Mouse (Mus musculus): Measurements from ENCODE around the gene Tmem161a.
"Not testable (repeated sequence)": the region's sequence is repeated elsewhere in the genome, so short reads cannot be mapped to it uniquely, and the experiment has no call there.

Tmem161a gene

DNA sequence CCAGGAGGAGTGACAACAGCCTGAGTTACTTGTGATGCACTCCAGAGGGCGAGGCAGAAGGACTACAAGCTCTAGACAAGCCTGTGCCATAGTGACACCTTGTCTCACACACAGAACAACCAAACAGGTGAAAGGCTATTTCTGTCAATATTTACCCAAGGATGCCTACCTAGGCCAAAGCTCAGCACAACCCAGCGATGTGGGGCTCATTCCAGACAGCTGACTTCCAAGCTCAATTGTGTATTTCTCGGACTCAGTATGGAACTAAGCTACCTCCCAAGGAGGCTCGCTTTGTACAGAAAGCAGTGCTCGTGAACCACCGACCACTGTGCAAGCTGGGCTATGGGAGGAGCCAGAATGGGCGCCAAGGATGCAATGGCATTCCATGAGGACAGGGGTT lies 25.4 kb downstream of the Tmem161a start:
- in situ Hi-C loops (cut with MboI; ENCODE audit: low pct_unique_long_range_greater_than_20kb in 1 of 2, low sequenced_read_pairs in 2 of 2, unreplicated experiment in 1 of 2), result no loop called here

DNA sequence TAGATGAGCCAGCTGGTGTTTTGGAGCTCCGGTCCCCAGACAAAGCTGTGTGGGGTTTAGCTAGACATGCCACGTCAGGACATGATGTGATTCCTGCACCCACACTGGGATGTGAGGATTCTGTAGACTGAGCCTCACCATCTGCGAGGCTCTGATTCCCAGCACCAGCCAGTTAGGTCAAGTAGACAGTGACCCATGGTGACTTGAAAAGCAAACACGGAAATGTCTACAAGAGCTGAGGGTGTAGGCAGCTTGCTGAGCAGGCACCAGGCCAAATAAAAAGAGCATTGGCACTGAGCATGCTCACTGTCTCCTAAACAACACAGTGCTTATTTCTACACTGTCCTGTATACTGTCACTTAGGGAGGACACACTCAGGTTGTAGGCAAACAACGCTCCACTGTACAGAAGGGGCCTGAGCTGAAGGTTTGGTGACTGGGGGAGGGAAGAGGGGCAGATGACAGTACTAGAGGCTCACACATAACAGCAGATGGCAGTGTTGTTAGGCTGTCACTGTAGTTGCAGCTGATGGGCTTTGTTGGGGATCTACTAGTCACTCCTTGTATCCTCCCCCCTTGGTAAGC lies 28.0 kb downstream of the Tmem161a start:
- in situ Hi-C loops (cut with MboI; ENCODE audit: low pct_unique_long_range_greater_than_20kb in 1 of 2, low sequenced_read_pairs in 2 of 2, unreplicated experiment in 1 of 2), result no loop called here

DNA sequence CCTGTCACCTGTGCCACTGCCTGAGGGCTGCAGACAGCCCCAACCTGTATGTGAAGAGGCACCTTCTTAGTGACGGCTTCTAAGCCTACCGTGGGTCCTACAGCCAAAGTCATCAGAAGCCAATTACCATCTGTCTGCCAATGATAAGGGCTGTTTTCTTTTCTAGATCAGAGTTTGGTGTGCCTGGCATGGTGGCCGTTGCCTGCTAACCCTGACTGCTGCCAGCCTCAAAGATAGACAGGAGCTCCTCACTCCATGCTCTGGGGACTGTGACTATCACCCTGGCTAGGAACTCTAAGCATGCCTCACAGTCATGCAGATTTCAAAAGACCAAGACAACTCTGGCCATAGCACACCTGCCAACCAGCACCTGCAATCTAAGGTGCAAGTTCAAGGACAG lies 29.3 kb downstream of the Tmem161a start:
- in situ Hi-C loops (cut with MboI; ENCODE audit: low pct_unique_long_range_greater_than_20kb in 1 of 2, low sequenced_read_pairs in 2 of 2, unreplicated experiment in 1 of 2), result no loop called here

DNA sequence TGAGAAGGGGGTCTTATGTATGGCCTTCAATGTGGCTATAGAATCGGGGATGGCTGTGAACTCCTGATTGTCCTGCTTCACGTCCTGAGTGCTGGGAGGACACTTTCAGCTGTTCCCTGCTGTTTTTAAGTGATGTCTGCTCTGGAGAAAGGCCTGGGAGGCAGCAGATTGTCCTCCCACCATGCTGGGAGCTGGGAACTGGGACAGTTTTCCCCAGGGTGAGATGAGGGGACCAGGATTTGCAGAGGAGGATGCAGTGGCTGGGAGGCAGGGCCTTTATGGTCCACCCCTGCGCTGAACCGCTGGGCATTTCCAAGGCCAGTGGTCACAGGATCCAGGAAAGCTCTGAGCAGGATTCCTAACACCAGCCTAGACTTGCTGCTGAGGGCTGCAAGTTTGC lies 30.9 kb downstream of the Tmem161a start:
- in situ Hi-C loops (cut with MboI; ENCODE audit: low pct_unique_long_range_greater_than_20kb in 1 of 2, low sequenced_read_pairs in 2 of 2, unreplicated experiment in 1 of 2), result no loop called here

DNA sequence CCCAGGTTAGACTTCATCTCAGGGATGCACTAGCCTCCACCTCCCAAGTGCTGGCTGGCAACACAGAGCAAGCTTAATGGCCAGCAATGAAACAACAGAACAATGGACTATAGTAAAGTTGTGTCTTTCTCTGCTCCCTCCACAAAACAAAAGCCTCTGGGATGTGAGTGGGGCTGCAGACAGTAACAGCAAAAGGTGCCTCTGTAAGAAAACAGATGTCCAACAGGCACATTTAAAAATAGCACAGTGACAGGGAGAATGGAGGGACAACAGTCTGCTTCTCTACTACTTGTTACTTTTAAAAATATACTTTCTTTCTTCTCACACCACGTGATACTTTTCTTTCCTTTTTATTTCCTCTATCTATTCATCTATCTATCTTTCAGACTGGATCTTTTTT lies 32.6 kb downstream of the Tmem161a start:
- in situ Hi-C loops (cut with MboI; ENCODE audit: low pct_unique_long_range_greater_than_20kb in 1 of 2, low sequenced_read_pairs in 2 of 2, unreplicated experiment in 1 of 2), result no loop called here

DNA sequence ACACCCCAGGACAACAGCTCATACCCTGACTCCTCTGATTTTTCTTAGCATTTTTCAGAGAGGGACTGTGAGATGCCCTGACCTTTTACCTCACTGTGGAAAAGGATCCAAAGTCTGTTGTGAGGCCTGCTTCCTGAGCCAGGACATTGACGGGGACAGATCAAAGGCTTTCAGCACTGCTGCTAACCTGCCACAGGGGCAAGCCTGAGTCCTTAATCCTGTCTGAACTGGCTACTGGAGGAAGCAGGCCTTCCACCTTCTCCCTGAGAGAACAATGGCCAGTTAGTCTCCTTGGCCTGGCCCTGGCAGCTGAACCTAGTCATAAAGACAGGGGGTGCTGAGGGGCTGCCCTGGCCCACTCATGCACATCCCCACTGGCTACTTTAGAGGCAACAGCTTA lies 36.0 kb downstream of the Tmem161a start:
- in situ Hi-C loops (cut with MboI; ENCODE audit: low pct_unique_long_range_greater_than_20kb in 1 of 2, low sequenced_read_pairs in 2 of 2, unreplicated experiment in 1 of 2), result no loop called here

DNA sequence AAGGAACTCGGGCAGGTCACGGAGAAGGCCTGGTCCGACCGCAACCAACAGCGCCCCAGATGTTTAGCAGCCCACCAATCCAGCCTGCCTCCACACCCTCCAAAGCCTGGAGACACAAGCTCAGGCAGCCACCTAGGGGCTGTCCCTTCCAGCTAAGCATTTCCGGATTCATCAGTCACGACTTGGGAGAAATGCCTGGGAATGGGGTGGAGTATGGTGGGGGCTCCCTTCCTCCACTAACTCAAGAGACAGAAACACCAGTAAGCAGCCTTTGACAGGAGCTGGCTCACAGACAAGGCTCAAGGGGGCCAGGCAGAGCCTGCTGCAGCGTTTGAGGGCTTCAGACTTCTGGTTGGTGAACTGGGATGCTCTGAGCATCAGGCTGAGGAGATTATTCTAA lies 38.4 kb downstream of the Tmem161a start:
- in situ Hi-C loops (cut with MboI; ENCODE audit: low pct_unique_long_range_greater_than_20kb in 1 of 2, low sequenced_read_pairs in 2 of 2, unreplicated experiment in 1 of 2), result no loop called here

GRCm38 (mm10) chr8:70211275-70211674 lies 39.1 kb downstream of the Tmem161a start:
- in situ Hi-C loops (cut with MboI; ENCODE audit: low pct_unique_long_range_greater_than_20kb in 1 of 2, low sequenced_read_pairs in 2 of 2, unreplicated experiment in 1 of 2), result no loop called here

- in situ Hi-C loops (cut with MboI; ENCODE audit: low pct_unique_long_range_greater_than_20kb in 1 of 2, low sequenced_read_pairs in 2 of 2, unreplicated experiment in 1 of 2), result no loop called here
These were observed 39.6 kb downstream of the Tmem161a start for GRCm38 (mm10) chr8:70211726-70212111.

- in situ Hi-C loops (cut with MboI; ENCODE audit: low pct_unique_long_range_greater_than_20kb in 1 of 2, low sequenced_read_pairs in 2 of 2, unreplicated experiment in 1 of 2), result no loop called here
These were observed 40.2 kb downstream of the Tmem161a start, which contains the start of gene Slc25a42 for GRCm38 (mm10) chr8:70212112-70213055. Slc25a42 (minus strand) TSS chr8:70212305.

GRCm38 (mm10) chr8:70214411-70214810 lies 42.3 kb downstream of the Tmem161a start:
- in situ Hi-C loops (cut with MboI; ENCODE audit: low pct_unique_long_range_greater_than_20kb in 1 of 2, low sequenced_read_pairs in 2 of 2, unreplicated experiment in 1 of 2), result no loop called here

GRCm38 (mm10) chr8:70215092-70215491 lies 42.9 kb downstream of the Tmem161a start:
- in situ Hi-C loops (cut with MboI; ENCODE audit: low pct_unique_long_range_greater_than_20kb in 1 of 2, low sequenced_read_pairs in 2 of 2, unreplicated experiment in 1 of 2), result no loop called here

- in situ Hi-C loops (cut with MboI; ENCODE audit: low pct_unique_long_range_greater_than_20kb in 1 of 2, low sequenced_read_pairs in 2 of 2, unreplicated experiment in 1 of 2), result not testable (repeated sequence)
These were observed 44.0 kb downstream of the Tmem161a start for GRCm38 (mm10) chr8:70216161-70216560.

- in situ Hi-C loops (cut with MboI; ENCODE audit: low pct_unique_long_range_greater_than_20kb in 1 of 2, low sequenced_read_pairs in 2 of 2, unreplicated experiment in 1 of 2), result no loop called here
These were observed 44.4 kb downstream of the Tmem161a start for GRCm38 (mm10) chr8:70216566-70216965.

- in situ Hi-C loops (cut with MboI; ENCODE audit: low pct_unique_long_range_greater_than_20kb in 1 of 2, low sequenced_read_pairs in 2 of 2, unreplicated experiment in 1 of 2), result no loop called here
These were observed 45.3 kb downstream of the Tmem161a start for GRCm38 (mm10) chr8:70217441-70217840.

DNA sequence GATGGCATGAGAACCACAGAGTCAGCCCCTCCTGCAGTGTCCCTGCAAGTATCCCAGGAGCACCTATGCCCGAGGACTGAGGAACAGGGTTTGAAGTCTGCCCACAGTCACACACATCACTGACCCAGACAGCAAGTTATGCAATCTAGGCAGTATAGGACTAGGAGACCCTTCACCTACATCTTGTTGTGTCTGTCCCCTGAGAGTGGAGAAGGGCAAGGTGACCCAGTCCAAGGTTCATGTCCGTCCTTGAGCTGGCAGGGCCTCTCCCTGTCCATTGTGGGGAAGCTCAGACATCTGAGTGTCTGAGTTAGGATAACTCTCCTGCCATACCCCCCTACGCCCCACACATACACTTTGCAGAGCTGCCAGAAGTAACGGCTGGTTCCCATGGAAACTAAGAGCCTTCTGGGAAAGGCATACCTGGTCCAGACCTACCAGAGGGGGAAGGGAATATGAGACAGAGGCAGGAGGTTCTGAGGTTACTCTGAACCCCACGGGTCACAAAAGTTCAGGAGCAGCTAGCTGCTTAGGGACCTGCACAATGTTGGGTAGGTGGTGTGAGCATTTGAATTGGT lies 47.0 kb downstream of the Tmem161a start:
- in situ Hi-C loops (cut with MboI; ENCODE audit: low pct_unique_long_range_greater_than_20kb in 1 of 2, low sequenced_read_pairs in 2 of 2, unreplicated experiment in 1 of 2), result no loop called here

GRCm38 (mm10) chr8:70220236-70220840 lies 48.2 kb downstream of the Tmem161a start:
- in situ Hi-C loops (cut with MboI; ENCODE audit: low pct_unique_long_range_greater_than_20kb in 1 of 2, low sequenced_read_pairs in 2 of 2, unreplicated experiment in 1 of 2), result no loop called here

DNA sequence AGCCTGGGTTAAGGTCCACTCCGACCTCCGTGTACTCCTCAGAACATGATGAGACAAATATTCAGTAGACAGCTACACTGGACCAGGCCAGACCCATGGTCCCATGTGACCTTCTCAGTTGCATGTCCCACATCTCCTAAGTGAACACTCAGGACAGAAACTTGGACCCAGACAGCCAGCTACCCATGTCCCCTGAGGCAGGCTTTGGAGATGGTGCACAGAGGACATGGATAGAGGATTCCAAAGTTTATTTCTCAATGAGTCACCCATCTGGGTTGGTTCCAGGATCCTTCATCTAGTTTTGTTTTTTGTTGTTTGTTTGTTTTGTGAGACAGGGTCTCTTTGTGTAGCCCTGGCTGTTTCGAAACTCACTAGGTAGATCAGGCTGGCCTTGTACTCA lies 48.8 kb downstream of the Tmem161a start:
- in situ Hi-C loops (cut with MboI; ENCODE audit: low pct_unique_long_range_greater_than_20kb in 1 of 2, low sequenced_read_pairs in 2 of 2, unreplicated experiment in 1 of 2), result no loop called here

DNA sequence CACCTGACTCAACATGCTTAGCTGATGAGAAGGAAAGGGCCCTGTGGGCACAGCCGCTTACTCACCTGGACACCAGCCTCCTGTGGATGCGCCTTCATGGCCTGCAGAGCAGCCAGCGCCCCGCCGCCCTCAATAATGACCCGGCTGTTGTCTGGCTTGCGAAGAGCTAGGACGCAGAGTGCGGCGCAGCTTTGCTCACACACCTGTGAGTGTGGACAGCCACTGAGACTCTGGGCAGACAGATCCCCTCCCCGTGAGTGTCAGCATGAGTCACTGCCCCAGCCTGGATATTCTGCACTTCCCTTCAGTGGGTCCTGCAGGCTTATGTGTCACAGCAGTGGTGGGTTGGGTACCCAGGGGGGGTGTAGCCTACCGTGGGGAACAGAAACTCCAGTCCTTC lies 49.9 kb downstream of the Tmem161a start:
- in situ Hi-C loops (cut with MboI; ENCODE audit: low pct_unique_long_range_greater_than_20kb in 1 of 2, low sequenced_read_pairs in 2 of 2, unreplicated experiment in 1 of 2), result no loop called here
